Mouse (Mus musculus) mouse embryonic stem cell (cell line): Measurements from ENCODE around the gene Slco1a1.
"Not testable (repeated sequence)": the region's sequence is repeated elsewhere in the genome, so short reads cannot be mapped to it uniquely, and the experiment has no call there.

Experiments used
- in situ Hi-C, 2 experiments: fragments of 300-500 bp; cut with MboI; formaldehyde crosslinking; loops; 1 replicate in 1 of 2; 3 replicates in 1 of 2; pipeline ENCODE4 v1.14.3; 2019 to 2020; ENCODE audit warnings: low sequenced_read_pairs in 2 of 2, low pct_unique_long_range_greater_than_20kb in 1 of 2, mixed read lengths in 1 of 2; ENCODE audit not compliant: unreplicated experiment in 1 of 2

Gene Slco1a1

GRCm38 (mm10) chr6:141946862-141947261, at the start of gene Slco1a1:
Gene Slco1a1 (minus strand): TSS chr6:141946962.
- in situ Hi-C loops, result no loop called here

GRCm38 (mm10) chr6:141986772-141987171, 40.0 kb upstream of the Slco1a1 start:
- in situ Hi-C loops, result no loop called here

GRCm38 (mm10) chr6:141984644-141985043, 37.9 kb upstream of the Slco1a1 start:
- in situ Hi-C loops, result no loop called here

GRCm38 (mm10) chr6:141962420-141962819, 15.7 kb upstream of the Slco1a1 start:
- in situ Hi-C loops, result no loop called here

GRCm38 (mm10) chr6:141961861-141962260, 15.1 kb upstream of the Slco1a1 start:
- in situ Hi-C loops, result no loop called here

GRCm38 (mm10) chr6:141960482-141960881, 13.7 kb upstream of the Slco1a1 start:
- in situ Hi-C loops, result no loop called here

GRCm38 (mm10) chr6:141940451-141940850, 6.3 kb downstream of the Slco1a1 start:
- in situ Hi-C loops, result no loop called here

GRCm38 (mm10) chr6:141898197-141898596, 48.6 kb downstream of the Slco1a1 start:
- in situ Hi-C loops, result no loop called here

- in situ Hi-C loops, result no loop called here
Measured at GRCm38 (mm10) chr6:141889723-141890122, 57.0 kb downstream of the Slco1a1 start.

GRCm38 (mm10) chr6:141888248-141888647, 58.5 kb downstream of the Slco1a1 start:
- in situ Hi-C loops, result no loop called here

GRCm38 (mm10) chr6:141882581-141882980, 64.2 kb downstream of the Slco1a1 start:
- in situ Hi-C loops, result no loop called here

GRCm38 (mm10) chr6:141875742-141876141, 71.0 kb downstream of the Slco1a1 start:
- in situ Hi-C loops, result not testable (repeated sequence)

- in situ Hi-C loops, result no loop called here
Measured at GRCm38 (mm10) chr6:141871711-141872110, 75.1 kb downstream of the Slco1a1 start.

- in situ Hi-C loops, result no loop called here
Measured at GRCm38 (mm10) chr6:141868735-141869134, 78.0 kb downstream of the Slco1a1 start.

- in situ Hi-C loops, result no loop called here
Measured at GRCm38 (mm10) chr6:141866026-141866425, 80.7 kb downstream of the Slco1a1 start.

GRCm38 (mm10) chr6:141857735-141858531, 88.8 kb downstream of the Slco1a1 start:
- in situ Hi-C loops, result no loop called here
